Mouse (Mus musculus) thymus, adult 2 months (tissue): ENCODE data around the gene Zc3hav1. TPM values are rescaled to one million over a fixed set of nuclear protein-coding genes. Genes with fewer than 3 reads are reported as not detected.
"Not testable (repeated sequence)": the region's sequence is repeated elsewhere in the genome, so short reads cannot be mapped to it uniquely, and the experiment has no call there.

ENCODE experiments used
- DNase-seq: peaks from one replicate; pipeline ENCODE4 v3.0.0; 2021
- H3K27ac ChIP-seq: fragments of 200-500 bp; 2 replicates; pipeline ENCODE4 v1.5.1; 2012; ENCODE audit warnings: low read length, control low read depth; ENCODE audit not compliant: control insufficient read depth, insufficient read depth
- H3K27me3 ChIP-seq: fragments of 200-500 bp; 2 replicates; pipeline ENCODE4 v1.6.1; 2012; ENCODE audit warnings: mild to moderate bottlenecking, low read length, moderate library complexity, mixed read lengths; ENCODE audit not compliant: control insufficient read depth, insufficient read depth
- H3K36me3 ChIP-seq: fragments of 200-500 bp; 2 replicates; pipeline ENCODE4 v1.6.1; 2012; ENCODE audit warnings: mild to moderate bottlenecking, low read length, moderate library complexity; ENCODE audit not compliant: control insufficient read depth, insufficient read depth
- H3K4me1 ChIP-seq: fragments of 200-500 bp; replicated peaks from 2 replicates; pipeline ENCODE4 v1.6.1; 2012; ENCODE audit warnings: low read length; ENCODE audit not compliant: control insufficient read depth, insufficient read depth
- H3K4me3 ChIP-seq: fragments of 200-500 bp; 2 replicates; pipeline ENCODE4 v1.5.1; 2012; ENCODE audit warnings: mild to moderate bottlenecking, low read length, control low read depth, moderate library complexity; ENCODE audit not compliant: control insufficient read depth, insufficient read depth
- CTCF ChIP-seq: fragments of 200-500 bp; IDR thresholded peaks from 2 replicates; pipeline ENCODE4 v1.5.1; 2012; ENCODE audit warnings: mild to moderate bottlenecking, control low read depth, low read length, moderate library complexity, borderline replicate concordance; ENCODE audit not compliant: control insufficient read depth, poor library complexity, insufficient read depth; ENCODE audit errors: extremely low read depth
- POLR2A ChIP-seq: fragments of 200-500 bp; IDR thresholded peaks from 2 replicates; pipeline ENCODE4 v1.6.1; 2012; ENCODE audit warnings: mild to moderate bottlenecking, low read length, control low read depth, moderate library complexity; ENCODE audit not compliant: control insufficient read depth, poor library complexity, insufficient read depth; ENCODE audit errors: extremely low read depth
- WGBS: fragments of 180-500 bp; shearing (Covaris S2); methylation state at CpG from one replicate; pipeline ENCODE4 v1.1.7; 2018; 5-methylcytosine and 5-hydroxymethylcytosine counted together
- polyA plus RNA-seq: library from polyadenylated mRNA; depleted of rRNA; stranded (reverse); fragments of >200 nt; gene quantifications from 2 replicates; pipeline ENCODE4 v1.2.3, GENCODE M21; 2012

Zc3hav1 gene
- polyA plus RNA-seq, 1 experiment, result 79.0 TPM

DNA sequence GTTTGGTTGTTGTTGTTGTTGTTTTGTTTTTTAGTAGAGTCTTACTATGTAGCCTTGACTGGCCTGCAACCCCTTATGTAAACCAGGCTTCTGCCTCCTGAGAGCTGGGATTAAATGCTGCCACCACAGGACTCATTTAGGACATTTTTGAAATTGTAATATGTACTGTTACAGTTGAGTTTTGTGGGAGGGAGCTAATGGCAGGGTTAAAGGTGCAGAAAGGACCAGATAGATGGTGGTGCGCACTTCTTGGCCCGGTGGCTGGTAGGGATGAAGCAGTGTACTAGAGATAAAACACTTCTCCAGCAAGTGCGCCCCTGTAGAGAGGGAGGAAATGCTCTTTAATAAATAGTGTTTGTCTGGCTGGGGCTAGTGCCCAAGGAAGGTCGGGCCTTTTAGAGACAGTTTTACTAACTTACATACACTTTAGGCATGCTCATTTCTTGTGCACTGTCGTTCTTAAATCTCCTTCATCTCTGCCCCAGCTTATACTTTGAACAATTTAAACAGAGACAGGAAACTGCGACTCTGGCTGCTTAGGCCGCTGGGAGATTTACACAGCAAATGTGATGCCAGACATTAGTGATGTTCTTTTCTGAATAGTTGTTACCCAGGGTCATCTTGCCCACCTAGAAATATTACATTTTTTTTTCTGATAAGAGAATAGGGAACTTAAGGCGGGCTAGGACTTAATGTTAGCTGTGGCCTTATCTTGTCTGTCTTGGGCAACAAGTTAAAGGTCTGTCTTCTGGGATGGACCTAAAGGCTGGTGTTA is 4.0 kb upstream of the Zc3hav1 start:
- no peak for DNase-seq
- H3K4me1 ChIP-seq, result peaks cover 14% of the 10 kb centered on the region
- no peak overlapping the region for H3K4me3 ChIP-seq
- WGBS, result 77% methylated on average over 8 of the region's 8 CpGs
- no peaks in the 10 kb centered on the region for H3K27me3 ChIP-seq
- no peaks in the 10 kb centered on the region for H3K36me3 ChIP-seq
- TF ChIP-seq POLR2A (no peak), CTCF (no peak)
- peak overlapping the region; percentile 35; the same call in 1 of the 2 replicates for H3K27ac ChIP-seq

DNA sequence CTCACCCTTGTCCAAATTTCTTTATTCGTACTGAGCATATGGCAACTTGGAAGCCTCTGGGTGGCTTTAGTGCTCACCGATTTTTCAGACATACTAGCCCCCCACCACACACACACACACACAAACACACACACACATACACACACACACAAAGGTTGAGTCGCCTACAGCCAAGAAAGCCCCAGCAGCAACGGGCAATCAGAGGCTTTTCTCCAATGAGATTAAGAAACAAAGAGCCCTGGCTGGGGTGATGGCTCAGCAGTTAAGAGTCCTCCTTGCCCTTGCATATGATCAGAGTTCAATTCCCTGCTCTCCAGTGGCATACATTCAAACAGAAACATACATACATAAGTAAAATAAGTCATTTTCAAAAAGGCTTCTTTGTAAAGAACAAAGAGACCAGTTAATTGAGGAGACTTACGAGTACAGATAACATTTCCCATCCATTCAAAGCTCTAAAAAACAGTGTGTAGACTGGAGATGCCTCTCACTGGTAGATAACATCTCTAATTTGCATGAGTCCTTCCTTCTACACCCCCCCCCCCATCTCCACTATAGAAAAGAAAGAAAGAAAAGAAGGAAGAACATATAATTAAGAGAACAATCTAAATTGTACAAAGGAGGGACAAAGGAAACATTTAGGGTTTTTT is 3.3 kb upstream of the Zc3hav1 start:
- Histone ChIP-seq H3K4me1 (peaks cover 14% of the 10 kb centered on the region), H3K27ac (no peak overlapping the region), H3K36me3 (no peaks in the 10 kb centered on the region), H3K27me3 (no peaks in the 10 kb centered on the region), H3K4me3 (no peak overlapping the region)
- DNase-seq, result no peak
- TF ChIP-seq POLR2A (no peak), CTCF (no peak)
- 82% methylated on average over 5 of the region's 5 CpGs for WGBS

DNA sequence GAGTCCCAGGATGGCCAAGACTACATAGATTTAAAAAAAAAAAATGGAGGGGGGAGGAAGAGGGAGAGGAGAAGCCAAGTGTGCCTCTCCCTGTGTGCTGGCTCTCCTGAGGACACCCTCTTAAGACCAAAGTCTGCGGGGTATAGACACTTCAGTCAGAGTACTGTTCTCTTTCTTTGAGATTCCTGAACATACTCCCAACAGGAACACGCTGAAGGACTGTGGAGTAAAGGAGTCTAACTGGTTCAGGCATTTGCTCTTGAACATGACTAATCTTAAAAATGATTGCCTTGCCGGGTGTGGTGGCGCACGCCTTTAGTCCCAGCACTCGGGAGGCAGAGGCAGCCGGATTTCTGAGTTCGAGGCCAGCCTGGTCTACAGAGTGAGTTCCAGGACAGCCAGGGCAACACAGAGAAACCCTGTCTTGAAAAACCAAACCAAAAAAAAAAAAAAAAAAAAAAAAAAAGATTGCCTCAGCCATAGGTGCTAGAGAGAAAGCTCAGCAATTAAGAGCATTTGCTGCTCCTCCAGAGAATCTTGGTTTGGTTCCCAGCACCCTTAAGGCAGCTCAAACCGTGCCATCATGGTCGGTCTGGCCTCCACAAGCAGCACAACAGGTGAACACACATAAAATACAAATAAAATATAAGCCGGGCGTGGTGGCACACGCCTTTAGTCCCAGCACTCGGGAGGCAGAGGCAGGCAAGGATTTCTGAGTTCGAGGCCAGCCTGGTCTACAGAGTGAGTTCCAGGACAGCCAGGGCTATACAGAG is 2.4 kb upstream of the Zc3hav1 start:
- WGBS, result 97% methylated on average over 15 of the region's 15 CpGs
- not testable (repeated sequence) for H3K27ac ChIP-seq, H3K27me3 ChIP-seq, H3K4me3 ChIP-seq, H3K36me3 ChIP-seq, DNase-seq
- H3K4me1 ChIP-seq, result peaks cover 14% of the 10 kb centered on the region

DNA sequence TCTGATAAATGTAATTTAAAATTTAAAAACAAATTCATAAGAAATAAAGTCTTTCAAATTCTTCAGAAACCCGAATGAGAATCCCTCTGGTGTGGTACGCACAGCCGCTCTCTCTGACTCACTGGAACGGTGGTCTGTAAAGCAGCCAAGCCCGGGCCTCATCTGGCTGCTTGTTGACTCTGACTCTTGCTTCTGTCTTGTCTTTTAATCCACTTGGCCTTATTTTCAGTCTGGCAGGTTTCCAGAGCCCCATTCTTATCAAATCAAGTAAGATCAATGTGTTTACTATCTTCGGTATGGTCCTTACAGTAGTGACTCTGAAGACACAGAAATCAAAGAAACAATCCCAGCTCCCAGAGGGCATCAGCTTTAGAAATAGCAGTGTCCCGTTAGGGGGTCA is 1.5 kb upstream of the Zc3hav1 start:
- H3K27me3 ChIP-seq, result no peaks in the 10 kb centered on the region
- WGBS, result 87% methylated on average over 7 of the region's 7 CpGs
- peaks cover 17% of the 10 kb centered on the region for H3K4me1 ChIP-seq
- H3K27ac ChIP-seq, result no peak overlapping the region
- H3K36me3 ChIP-seq, result no peaks in the 10 kb centered on the region
- DNase-seq, result no peak
- TF ChIP-seq POLR2A, result no peak
- TF ChIP-seq CTCF, result no peak
- H3K4me3 ChIP-seq, result no peak overlapping the region

DNA sequence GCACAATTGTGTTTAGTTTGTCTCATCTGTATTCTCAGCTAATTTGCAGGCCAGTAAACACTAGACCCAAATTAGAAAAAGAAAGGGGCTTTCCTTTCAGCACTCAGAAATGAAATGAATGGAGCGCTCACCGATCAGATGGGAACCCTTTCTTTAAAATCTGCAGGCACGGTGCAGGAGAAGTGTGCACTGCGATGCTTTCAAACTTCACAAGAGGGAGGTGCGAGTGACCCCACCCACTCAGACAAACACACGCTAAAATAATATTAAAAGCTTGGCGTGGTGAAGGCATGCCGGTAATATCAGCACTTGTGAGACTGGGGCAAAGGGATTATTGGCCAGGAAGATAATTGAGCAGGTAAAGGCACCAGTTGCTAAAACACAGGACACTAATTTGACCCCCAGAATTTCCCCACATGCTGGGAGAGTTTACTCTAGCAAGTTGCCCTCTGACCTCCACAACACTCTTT is 986 bp upstream of the Zc3hav1 start:
- Histone ChIP-seq H3K36me3 (no peaks in the 10 kb centered on the region), H3K27me3 (no peaks in the 10 kb centered on the region), H3K4me1 (peaks cover 21% of the 10 kb centered on the region), H3K4me3 (0 out of 2 replicates have a peak overlapping the region, but pooled peaks have one; percentile 10), H3K27ac (no peak overlapping the region; the same call in 1 of the 2 replicates)
- DNase-seq, result no peak
- 28% methylated on average over 8 of the region's 8 CpGs for WGBS
- TF ChIP-seq POLR2A (no peak), CTCF (no peak)

DNA sequence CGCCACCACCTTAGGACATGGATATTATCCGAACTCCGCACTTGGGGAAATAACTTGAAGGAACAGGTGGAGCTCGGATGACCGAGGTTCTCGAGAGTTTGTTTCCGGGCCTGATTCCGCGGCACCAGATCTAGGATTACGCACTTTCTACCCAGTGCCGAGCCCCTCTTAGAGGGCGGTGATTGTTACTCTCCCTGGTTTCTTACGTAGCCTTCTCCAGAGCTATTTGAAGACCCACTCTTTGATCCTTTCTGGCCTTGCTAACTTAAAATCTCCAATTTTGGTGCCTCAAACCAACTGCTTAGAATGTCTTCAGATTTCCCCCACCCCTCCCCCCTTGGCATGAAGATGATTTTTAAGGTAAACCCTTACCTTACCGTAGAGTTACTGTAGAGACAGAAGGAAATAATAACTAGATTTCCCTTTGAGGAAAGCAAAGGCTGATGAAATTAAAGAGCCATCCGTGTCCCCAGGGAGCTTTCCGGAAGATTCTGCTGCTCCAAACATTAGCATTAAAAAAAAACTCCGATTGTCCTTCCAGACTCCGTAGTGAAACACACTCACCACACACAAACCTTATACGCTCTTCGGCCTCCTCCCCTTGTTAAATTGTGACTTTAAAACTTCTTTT is 435 bp upstream of the Zc3hav1 start:
- DNase-seq, result no peak
- peaks cover 15% of the 10 kb centered on the region for H3K4me1 ChIP-seq
- 6% methylated on average over 20 of the region's 20 CpGs for WGBS
- no peaks in the 10 kb centered on the region for H3K36me3 ChIP-seq
- H3K4me3 ChIP-seq, result peak overlapping the region; percentile 65
- TF ChIP-seq POLR2A, result no peak
- TF ChIP-seq CTCF, result no peak
- peak overlapping the region; percentile 90 for H3K27ac ChIP-seq
- H3K27me3 ChIP-seq, result no peaks in the 10 kb centered on the region
